Mouse (Mus musculus) embryonic fibroblast, embryonic 13.5 days (primary cell): ENCODE measurements around the gene Serf1.
"Not testable (repeated sequence)": the region's sequence is repeated elsewhere in the genome, so short reads cannot be mapped to it uniquely, and the experiment has no call there.

ENCODE experiments used
- CTCF ChIP-seq: IDR thresholded peaks from 2 replicates; pipeline ENCODE4 v1.5.1; 2011; ENCODE audit warnings: mild to moderate bottlenecking, control low read depth, low read length, moderate library complexity, borderline replicate concordance; ENCODE audit not compliant: insufficient read depth
- POLR2A ChIP-seq: IDR thresholded peaks from 2 replicates; pipeline ENCODE4 v1.6.1; 2011; ENCODE audit warnings: low read depth, mild to moderate bottlenecking, control low read depth, low read length, moderate library complexity

- not testable (repeated sequence) for TF ChIP-seq CTCF, POLR2A
Observed at GRCm38 (mm10) chr13:100162467-100162866, 54.7 kb downstream of the Serf1 start.
